Mouse (Mus musculus) thymus, adult 2 months (tissue): Measurements from ENCODE around the gene Cacna1c. TPM values are rescaled to one million over a fixed set of nuclear protein-coding genes. Genes with fewer than 3 reads are reported as not detected.

Experiments used
- DNase-seq: peaks from one replicate; pipeline ENCODE4 v3.0.0; 2021
- H3K27ac ChIP-seq: fragments of 200-500 bp; 2 replicates; pipeline ENCODE4 v1.5.1; 2012; ENCODE audit warnings: low read length, control low read depth; ENCODE audit not compliant: control insufficient read depth, insufficient read depth
- H3K27me3 ChIP-seq: fragments of 200-500 bp; 2 replicates; pipeline ENCODE4 v1.6.1; 2012; ENCODE audit warnings: mild to moderate bottlenecking, low read length, moderate library complexity, mixed read lengths; ENCODE audit not compliant: control insufficient read depth, insufficient read depth
- H3K36me3 ChIP-seq: fragments of 200-500 bp; 2 replicates; pipeline ENCODE4 v1.6.1; 2012; ENCODE audit warnings: mild to moderate bottlenecking, low read length, moderate library complexity; ENCODE audit not compliant: control insufficient read depth, insufficient read depth
- H3K4me1 ChIP-seq: fragments of 200-500 bp; replicated peaks from 2 replicates; pipeline ENCODE4 v1.6.1; 2012; ENCODE audit warnings: low read length; ENCODE audit not compliant: control insufficient read depth, insufficient read depth
- H3K4me3 ChIP-seq: fragments of 200-500 bp; 2 replicates; pipeline ENCODE4 v1.5.1; 2012; ENCODE audit warnings: mild to moderate bottlenecking, low read length, control low read depth, moderate library complexity; ENCODE audit not compliant: control insufficient read depth, insufficient read depth
- CTCF ChIP-seq: fragments of 200-500 bp; IDR thresholded peaks from 2 replicates; pipeline ENCODE4 v1.5.1; 2012; ENCODE audit warnings: mild to moderate bottlenecking, control low read depth, low read length, moderate library complexity, borderline replicate concordance; ENCODE audit not compliant: control insufficient read depth, poor library complexity, insufficient read depth; ENCODE audit errors: extremely low read depth
- POLR2A ChIP-seq: fragments of 200-500 bp; IDR thresholded peaks from 2 replicates; pipeline ENCODE4 v1.6.1; 2012; ENCODE audit warnings: mild to moderate bottlenecking, low read length, control low read depth, moderate library complexity; ENCODE audit not compliant: control insufficient read depth, poor library complexity, insufficient read depth; ENCODE audit errors: extremely low read depth
- WGBS: fragments of 180-500 bp; shearing (Covaris S2); methylation state at CpG from one replicate; pipeline ENCODE4 v1.1.7; 2018; 5-methylcytosine and 5-hydroxymethylcytosine counted together
- polyA plus RNA-seq: library from polyadenylated mRNA; depleted of rRNA; stranded (reverse); fragments of >200 nt; gene quantifications from 2 replicates; pipeline ENCODE4 v1.2.3, GENCODE M21; 2012

Gene Cacna1c
- polyA plus RNA-seq, 1 experiment: 4.8 TPM

GRCm38 (mm10) chr6:118963806-118964205 is 232.4 kb downstream of the Cacna1c start:
- no peaks in the 10 kb centered on the region for H3K36me3 ChIP-seq
- H3K4me3 ChIP-seq: no peak overlapping the region
- no peaks in the 10 kb centered on the region for H3K4me1 ChIP-seq
- H3K27ac ChIP-seq: no peak overlapping the region
- no peaks in the 10 kb centered on the region for H3K27me3 ChIP-seq
- DNase-seq: no peak
- WGBS: 87% methylated on average over 6 of the region's 6 CpGs
- TF ChIP-seq CTCF: no peak
- TF ChIP-seq POLR2A: no peak

- no peak overlapping the region for H3K27ac ChIP-seq
- H3K36me3 ChIP-seq: no peaks in the 10 kb centered on the region
- no peaks in the 10 kb centered on the region for H3K27me3 ChIP-seq
- H3K4me3 ChIP-seq: no peak overlapping the region
- TF ChIP-seq CTCF (no peak), POLR2A (no peak)
- no peaks in the 10 kb centered on the region for H3K4me1 ChIP-seq
- no peak for DNase-seq
- 59% methylated on average over 5 of the region's 5 CpGs for WGBS
Observed at GRCm38 (mm10) chr6:118963283-118963682, 232.9 kb downstream of the Cacna1c start.

GRCm38 (mm10) chr6:118958529-118958928 is 237.7 kb downstream of the Cacna1c start:
- no peak for DNase-seq
- H3K4me1 ChIP-seq: no peaks in the 10 kb centered on the region
- 83% methylated on average over 9 of the region's 9 CpGs for WGBS
- no peaks in the 10 kb centered on the region for H3K27me3 ChIP-seq
- TF ChIP-seq CTCF (no peak), POLR2A (no peak)
- no peak overlapping the region for H3K27ac ChIP-seq
- no peak overlapping the region for H3K4me3 ChIP-seq
- no peaks in the 10 kb centered on the region for H3K36me3 ChIP-seq

- Histone ChIP-seq H3K4me3 (no peak overlapping the region), H3K27ac (no peak overlapping the region), H3K27me3 (no peaks in the 10 kb centered on the region), H3K4me1 (no peaks in the 10 kb centered on the region), H3K36me3 (no peaks in the 10 kb centered on the region)
- 92% methylated on average over 4 of the region's 4 CpGs for WGBS
- no peak for DNase-seq
- no peak for TF ChIP-seq CTCF
Observed at GRCm38 (mm10) chr6:118956234-118956633, 240.0 kb downstream of the Cacna1c start.

GRCm38 (mm10) chr6:118955777-118956176 is 240.4 kb downstream of the Cacna1c start:
- DNase-seq: no peak
- H3K36me3 ChIP-seq: no peaks in the 10 kb centered on the region
- no peak overlapping the region for H3K27ac ChIP-seq

GRCm38 (mm10) chr6:118954988-118955554 is 241.1 kb downstream of the Cacna1c start:
- Histone ChIP-seq H3K4me1 (no peaks in the 10 kb centered on the region), H3K27ac (no peak overlapping the region), H3K4me3 (no peak overlapping the region), H3K27me3 (no peaks in the 10 kb centered on the region), H3K36me3 (no peaks in the 10 kb centered on the region)
- no peak for DNase-seq
- 93% methylated on average over 7 of the region's 7 CpGs for WGBS
- TF ChIP-seq POLR2A: no peak
- TF ChIP-seq CTCF: no peak

More at GRCm38 (mm10) chr6:118955777-118956176, 240.4 kb downstream of the Cacna1c start:
- no peak for TF ChIP-seq POLR2A
- TF ChIP-seq CTCF: no peak
- H3K27me3 ChIP-seq: no peaks in the 10 kb centered on the region
- no peaks in the 10 kb centered on the region for H3K4me1 ChIP-seq
- no peak overlapping the region for H3K4me3 ChIP-seq

- H3K27ac ChIP-seq: no peak overlapping the region
- no peaks in the 10 kb centered on the region for H3K27me3 ChIP-seq
- H3K4me3 ChIP-seq: no peak overlapping the region
- WGBS: 90% methylated on average over 9 of the region's 9 CpGs
- H3K4me1 ChIP-seq: no peaks in the 10 kb centered on the region
- H3K36me3 ChIP-seq: no peaks in the 10 kb centered on the region
- DNase-seq: no peak
- TF ChIP-seq POLR2A (no peak), CTCF (no peak)
Observed at GRCm38 (mm10) chr6:118952377-118952776, 243.8 kb downstream of the Cacna1c start.
